Mouse (Mus musculus) gastrocnemius, postnatal 14 days (tissue): ENCODE data around the gene Nwd1. TPM values are rescaled to one million over a fixed set of nuclear protein-coding genes. Genes with fewer than 3 reads are reported as not detected.
"Not testable (repeated sequence)": the region's sequence is repeated elsewhere in the genome, so short reads cannot be mapped to it uniquely, and the experiment has no call there.

Experiments used
- DNase-seq: peaks from one replicate; pipeline ENCODE4 v3.0.0; 2021; ENCODE audit warnings: mixed read lengths
- intact Hi-C: fragments of 180-260 bp; cut with DNase I; formaldehyde crosslinking; loops from one replicate; pipeline ENCODE4 v1.15.1; 2025; ENCODE audit warnings: low total_unique reads
- total RNA-seq, 2 experiments: library from RNA; stranded (reverse); gene quantifications; 2 replicates each; pipeline ENCODE4 v1.2.3; 2021

The Nwd1 gene
- total RNA-seq, 2 experiments from 2014 or later, result 0.47 to 0.53 TPM

- intact Hi-C loops, result no loop called here
Measured at GRCm38 (mm10) chr8:72683010-72683521, 36.6 kb downstream of the Nwd1 start.

DNA sequence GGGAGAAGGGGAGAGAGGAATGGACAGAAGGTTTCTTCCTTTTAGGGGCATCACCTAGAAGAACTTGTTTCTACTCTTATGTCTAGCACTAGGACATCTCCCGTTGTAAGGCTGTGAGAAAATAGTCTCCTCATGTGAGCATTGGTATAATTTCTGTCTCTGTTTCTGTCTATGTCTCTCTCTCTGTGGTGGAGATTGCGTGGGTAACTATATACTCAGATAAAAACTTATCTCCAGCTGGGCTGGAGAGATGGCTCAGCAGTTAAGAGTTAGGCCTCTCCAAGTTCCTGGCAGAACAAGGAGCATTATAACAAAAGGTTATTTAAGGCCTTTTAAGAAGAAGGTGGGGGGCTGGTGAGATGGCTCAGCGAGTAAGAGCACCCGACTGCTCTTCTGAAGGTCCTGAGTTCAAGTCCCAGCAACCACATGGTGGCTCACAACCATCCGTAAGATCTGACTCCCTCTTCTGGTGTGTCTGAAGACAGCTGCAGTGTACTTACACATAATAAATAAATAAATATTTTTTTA is 37.1 kb downstream of the Nwd1 start:
- DNase-seq, intact Hi-C loops: not testable (repeated sequence)

More at GRCm38 (mm10) chr8:72683010-72683521, 36.6 kb downstream of the Nwd1 start:
- DNase-seq, result no peak

DNA sequence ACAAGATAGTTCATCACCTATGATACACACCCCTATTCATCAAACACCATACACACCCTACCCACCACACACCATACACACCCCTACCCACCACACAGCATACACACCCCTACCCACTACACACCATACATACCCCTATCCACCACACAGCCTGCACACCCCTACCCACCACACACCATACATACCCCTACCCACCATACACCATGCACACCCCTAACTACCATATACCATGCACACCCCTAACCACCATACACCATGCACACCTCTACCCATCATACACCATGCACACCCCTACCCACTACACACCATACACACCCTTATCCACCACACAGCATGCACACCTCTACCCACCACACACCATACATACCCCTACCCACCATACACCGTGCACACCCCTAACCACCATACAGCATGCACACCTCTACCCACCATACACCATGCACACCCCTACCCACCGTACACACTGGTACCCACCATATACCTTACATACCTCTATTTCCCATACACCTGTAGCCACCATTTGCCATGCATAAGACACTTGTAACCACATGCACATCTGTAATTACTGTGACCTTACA is 51.9 kb downstream of the Nwd1 start:
- DNase-seq, result no peak
- intact Hi-C loops, result no loop called here

DNA sequence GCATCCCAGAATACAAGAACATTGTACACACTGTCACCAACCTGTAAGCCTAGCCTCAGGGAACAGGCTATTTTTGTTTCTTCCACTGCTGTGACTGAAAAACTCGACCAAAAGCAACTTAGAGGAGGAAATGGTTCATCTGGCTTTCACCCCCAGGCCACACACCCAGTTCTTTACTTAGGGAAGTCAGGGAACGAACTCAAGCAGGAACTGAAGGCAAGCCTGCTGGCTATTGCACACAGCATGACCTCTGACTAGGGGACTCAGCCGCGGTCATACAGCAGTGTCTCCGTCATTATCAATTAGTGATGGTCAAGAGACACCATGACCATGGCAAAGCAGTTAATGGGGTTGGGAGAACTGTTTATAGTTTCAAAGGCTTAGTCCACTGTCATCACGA is 66.1 kb downstream of the Nwd1 start:
- intact Hi-C loops, result no loop called here
- DNase-seq, result no peak

DNA sequence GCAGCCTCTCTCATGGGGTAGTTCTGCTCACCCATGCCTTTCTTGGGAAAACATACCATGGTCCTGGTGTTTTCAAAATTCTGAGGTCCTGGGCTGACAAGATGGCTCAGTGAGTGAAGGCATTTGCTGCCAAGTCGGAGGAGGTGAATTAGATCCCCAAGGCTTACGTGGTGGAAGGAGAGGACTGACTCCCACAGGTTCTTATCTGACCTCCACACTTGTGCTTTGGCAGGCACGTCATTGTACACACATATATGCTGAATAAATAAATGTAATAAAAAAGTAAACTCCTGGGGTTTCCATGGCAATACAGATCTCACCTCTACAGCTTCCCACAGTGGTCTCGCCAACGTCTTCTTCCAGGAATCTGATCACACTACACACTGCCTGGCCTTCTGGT is 70.1 kb downstream of the Nwd1 start:
- intact Hi-C loops, result no loop called here
- no peak for DNase-seq

- intact Hi-C loops, result no loop called here
- DNase-seq, result no peak
Measured at GRCm38 (mm10) chr8:72720541-72720940, 74.0 kb downstream of the Nwd1 start.

- DNase-seq, result peak; percentile 95
- intact Hi-C loops, result no loop called here
Measured at GRCm38 (mm10) chr8:72722769-72723650, 76.5 kb downstream of the Nwd1 start, which contains the start of gene Sin3b. Sin3b (plus strand) TSS chr8:72723285.

DNA sequence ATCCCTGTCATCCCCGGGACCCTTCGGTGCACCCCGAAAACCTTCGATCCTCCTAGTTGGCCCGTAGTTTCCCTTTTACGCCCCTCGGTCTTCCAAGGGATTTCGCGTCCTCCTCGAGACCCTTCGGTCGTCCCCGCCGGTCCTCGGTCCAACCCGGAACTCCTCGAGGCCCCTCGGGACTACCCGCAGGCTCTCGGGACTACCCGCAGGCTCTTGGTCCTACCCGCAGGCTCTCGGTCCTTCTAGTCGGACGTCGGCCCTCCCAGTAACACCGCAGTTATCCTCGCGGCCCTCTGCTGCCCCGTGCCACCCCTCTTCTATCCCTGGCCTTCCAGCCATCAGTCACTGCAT is 77.1 kb downstream of the Nwd1 start:
- intact Hi-C loops, result no loop called here
- DNase-seq, result peak; percentile 22

DNA sequence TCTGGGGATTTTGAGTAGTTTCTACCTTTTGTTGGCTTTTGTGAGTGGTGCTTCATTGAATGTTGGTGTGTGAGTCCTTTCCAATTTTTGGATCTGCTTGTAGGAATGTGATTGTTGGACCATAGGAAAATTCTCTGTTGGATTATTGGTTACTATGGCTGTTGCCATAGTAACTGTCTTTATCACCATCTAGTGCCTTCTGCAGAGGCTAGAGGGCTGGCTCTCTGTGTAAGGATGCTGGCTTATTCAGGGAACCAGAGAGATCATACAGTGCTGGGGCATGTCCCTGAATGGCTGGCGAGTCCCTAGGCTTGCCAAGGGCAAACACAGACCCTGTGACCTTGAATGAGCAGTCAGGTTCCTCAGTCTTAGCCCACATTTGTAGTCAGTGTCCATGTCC is 82.1 kb downstream of the Nwd1 start:
- intact Hi-C loops, result no loop called here
- no peak for DNase-seq

DNA sequence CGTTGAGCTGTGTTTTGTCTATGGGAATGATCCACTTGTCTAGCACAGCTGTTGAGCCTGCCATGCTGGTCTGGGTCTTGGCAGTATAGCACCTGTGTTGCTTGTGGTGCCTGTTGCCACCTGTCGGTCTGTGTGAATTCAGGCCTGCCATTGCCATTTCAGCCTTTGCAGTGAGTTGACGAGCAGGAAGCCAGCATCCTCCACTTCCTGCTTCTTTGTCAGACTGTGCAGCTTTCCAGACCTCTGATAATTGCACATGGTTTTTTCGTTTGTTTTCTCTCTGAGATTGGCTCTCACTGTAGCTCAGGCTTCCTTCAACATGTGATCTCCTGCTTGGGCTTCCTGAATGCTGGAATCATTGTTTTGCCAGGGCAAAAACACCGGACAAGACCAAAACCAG is 88.5 kb downstream of the Nwd1 start:
- no peak for DNase-seq
- intact Hi-C loops, result no loop called here

DNA sequence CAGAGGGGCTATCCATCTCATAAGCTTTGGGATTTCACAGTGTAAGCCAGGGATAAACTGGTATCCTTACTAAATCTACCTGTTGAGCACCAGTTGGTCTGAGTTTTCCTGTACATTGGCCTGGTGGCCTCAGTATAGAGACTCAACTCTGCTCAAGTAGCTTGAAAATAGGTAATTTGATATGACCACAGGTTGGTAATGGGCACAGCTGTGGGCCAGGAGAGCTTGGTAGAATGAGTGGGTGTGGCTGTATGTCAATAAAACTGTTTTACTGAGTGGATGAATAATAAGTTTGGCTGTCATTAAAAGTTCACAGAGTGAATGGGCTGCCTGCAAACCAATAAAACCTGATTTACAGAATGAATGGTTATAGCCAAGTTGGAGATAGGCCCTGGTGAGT is 90.4 kb downstream of the Nwd1 start:
- intact Hi-C loops, result no loop called here
- no peak for DNase-seq

DNA sequence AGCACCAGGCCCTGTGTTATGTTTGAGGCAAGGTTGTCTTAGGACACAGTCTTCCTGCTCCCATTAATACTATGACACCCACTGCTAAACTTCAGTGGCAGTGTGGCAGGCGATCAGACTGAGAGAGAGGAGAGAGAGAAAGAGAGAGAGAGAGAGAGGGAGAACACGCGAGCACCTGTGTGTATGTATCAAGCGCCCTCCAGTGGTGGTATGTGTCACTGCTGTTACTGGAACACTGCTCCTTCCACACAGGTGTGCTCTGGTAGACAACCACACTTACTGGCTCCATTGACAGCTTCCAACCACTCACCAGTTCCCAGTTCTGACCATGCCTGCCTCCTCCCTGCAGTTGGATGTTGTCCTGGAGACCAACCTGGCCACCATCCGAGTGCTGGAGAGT is 99.5 kb downstream of the Nwd1 start:
- no peak for DNase-seq
- intact Hi-C loops, result no loop called here

- no peak for DNase-seq
- intact Hi-C loops, result no loop called here
Measured at GRCm38 (mm10) chr8:72749846-72750245, 103.3 kb downstream of the Nwd1 start.

DNA sequence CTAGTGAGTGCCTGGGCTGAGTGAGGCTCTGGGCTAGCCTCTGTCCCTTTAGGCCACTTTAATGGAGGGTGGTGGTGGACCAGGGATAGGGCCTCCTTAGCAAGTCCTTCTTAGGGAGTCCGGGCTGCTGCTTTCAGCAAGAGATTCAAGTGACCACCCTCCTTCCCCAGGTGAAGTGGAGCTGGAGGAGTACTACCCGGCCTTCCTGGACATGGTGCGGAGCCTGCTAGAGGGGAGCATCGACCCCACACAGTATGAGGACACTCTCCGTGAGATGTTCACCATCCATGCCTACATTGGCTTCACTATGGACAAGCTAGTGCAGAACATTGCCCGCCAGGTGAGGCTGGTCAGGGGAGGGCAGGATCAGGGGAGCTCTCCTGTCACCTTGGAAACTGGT is 103.8 kb downstream of the Nwd1 start:
- DNase-seq, result no peak
- intact Hi-C loops, result no loop called here

- DNase-seq, result no peak
- intact Hi-C loops, result no loop called here
Measured at GRCm38 (mm10) chr8:72751126-72751525, 104.6 kb downstream of the Nwd1 start.

DNA sequence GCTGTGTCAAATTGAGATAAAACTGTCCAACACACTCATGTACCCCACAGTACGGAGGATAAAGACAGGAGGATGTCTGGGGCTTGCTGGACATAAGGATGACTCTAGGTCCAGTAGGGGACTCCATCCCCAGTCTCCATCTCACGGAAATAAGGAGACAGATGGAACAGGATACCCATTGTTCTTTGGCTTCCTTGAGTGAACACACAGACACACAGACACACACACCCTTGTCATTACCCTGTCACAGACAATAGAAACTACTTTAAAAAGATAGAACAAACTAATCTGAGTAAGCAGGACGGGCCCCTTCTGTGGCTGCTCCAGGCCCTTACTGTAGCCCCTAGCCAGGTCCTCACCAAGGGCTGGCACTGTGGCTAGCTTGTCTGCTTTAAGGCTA is 105.8 kb downstream of the Nwd1 start:
- DNase-seq, result no peak
- intact Hi-C loops, result no loop called here

- intact Hi-C loops, result no loop called here
- no peak for DNase-seq
Measured at GRCm38 (mm10) chr8:72753165-72753564, 106.7 kb downstream of the Nwd1 start.

- intact Hi-C loops, result no loop called here
- no peak for DNase-seq
Measured at GRCm38 (mm10) chr8:72753781-72754180, 107.3 kb downstream of the Nwd1 start.

DNA sequence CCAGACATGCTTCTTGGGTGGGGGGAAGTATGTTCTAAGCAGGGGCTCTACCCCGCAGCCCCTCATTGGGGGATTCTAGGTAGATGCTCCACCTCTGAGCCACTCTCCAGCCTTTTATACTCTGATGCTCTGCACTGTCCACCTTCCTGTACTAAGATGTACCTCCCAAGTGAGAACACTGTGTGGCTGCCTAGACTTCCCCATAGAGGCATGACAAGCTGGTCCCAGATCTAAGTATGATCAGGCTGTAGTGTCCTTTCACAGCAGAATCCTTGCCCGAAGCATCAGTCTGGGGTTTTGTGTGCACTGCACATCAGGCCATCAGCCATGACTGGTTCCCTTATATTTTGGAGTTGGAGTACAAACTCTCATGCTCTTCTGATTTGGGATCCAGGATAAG is 109.5 kb downstream of the Nwd1 start:
- intact Hi-C loops, result no loop called here
- DNase-seq, result no peak

DNA sequence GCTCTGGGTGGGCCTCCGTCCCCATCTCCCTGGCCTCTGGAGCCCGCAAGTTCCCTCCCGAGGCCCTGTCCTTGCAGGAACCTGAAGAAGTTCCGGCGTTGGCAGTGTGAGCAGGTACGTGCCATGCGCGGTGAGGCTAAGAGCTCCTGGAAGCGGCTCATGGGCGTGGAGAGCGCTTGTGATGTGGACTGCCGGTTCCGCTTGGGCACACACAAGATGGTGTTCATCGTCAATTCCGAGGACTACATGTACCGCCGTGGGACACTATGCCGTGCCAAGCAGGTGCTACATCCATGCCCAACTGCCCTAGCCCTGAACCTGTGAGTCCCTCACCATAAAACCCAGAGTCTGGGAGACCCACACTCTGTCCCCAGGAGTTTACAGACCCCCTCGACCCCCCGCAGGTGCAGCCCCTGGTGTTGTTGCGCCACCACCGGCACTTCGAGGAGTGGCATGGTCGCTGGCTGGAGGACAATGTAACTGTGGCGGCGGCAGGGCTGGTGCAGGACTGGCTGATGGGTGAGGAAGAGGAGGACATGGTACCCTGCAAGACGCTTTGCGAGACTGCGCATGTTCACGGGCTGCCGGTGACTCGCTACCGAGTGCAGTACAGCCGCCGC is 110.4 kb downstream of the Nwd1 start:
- intact Hi-C loops, result no loop called here

More for the DNA sequence above, 110.4 kb downstream of the Nwd1 start:
- no peak for DNase-seq
